Mouse (Mus musculus) kidney, adult 2 months (tissue): ENCODE results near the gene Rrm2.

Experiments
- CTCF ChIP-seq: fragments of 200-500 bp; conservative IDR thresholded peaks from 2 replicates; pipeline ENCODE4 v1.5.1; 2011; ENCODE audit warnings: low read depth, mild to moderate bottlenecking, control low read depth, low read length, moderate library complexity, mixed read lengths; ENCODE audit not compliant: insufficient read depth, insufficient read length
- POLR2A ChIP-seq: fragments of 200-500 bp; IDR thresholded peaks from one replicate; pipeline ENCODE4 v1.6.1; 2011; ENCODE audit warnings: low read depth, low read length, control low read depth

DNA sequence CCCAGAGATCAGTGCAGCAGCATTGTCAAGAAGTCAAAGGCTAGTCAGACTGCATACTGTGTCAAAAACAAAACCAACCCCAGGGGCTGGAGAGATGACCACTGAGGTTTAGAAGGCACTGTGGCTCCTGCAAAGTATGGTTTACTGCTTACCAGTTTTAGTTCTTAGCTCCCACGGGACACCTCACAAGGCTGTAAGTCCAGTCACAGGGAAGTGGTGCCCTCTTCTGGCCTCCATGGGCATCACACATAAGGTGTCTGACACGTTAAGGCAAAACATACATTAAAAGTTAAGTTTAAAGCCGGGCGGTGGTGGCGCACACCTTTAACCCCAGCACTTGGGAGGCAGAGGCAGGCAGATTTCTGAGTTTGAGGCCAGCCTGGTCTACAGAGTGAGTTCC lies 2.6 kb downstream of the Rrm2 start:
- TF ChIP-seq CTCF (peak; percentile 69), POLR2A (no peak)
